In genomic region chr8:9288015-9288729, GRCm38 (mm10) we compare ENCODE assay signal across 29 mouse cellular contexts.
A peak's percentile ranks its signal among the peaks of the same experiment; 100 is the strongest.
DNase-seq lines count a peak whose midpoint lies in the region; ATAC-seq and TF ChIP-seq lines count a peak whose summit lies in the region.
"Had no signal": no experiment of that assay in that cellular context is flagged by ENCODE, and none has a peak within 500 bp of the region (broad histone marks: within the 10 kb centered on the region; RNA-seq: fewer than 3 reads in every experiment).

No protein-coding gene starts in this region.

- no peaks in the 10 kb centered on the region for H3K36me3 ChIP-seq in kidney, embryonic 14.5 days (ENCODE audit: control insufficient read depth, insufficient read depth, low read length)
- no peaks in the 10 kb centered on the region for H3K36me3 ChIP-seq in liver, embryonic 13.5 days
- H3K36me3 ChIP-seq in liver, embryonic 11.5 days (ENCODE audit: control insufficient read depth, insufficient read depth, low read length), result no peaks in the 10 kb centered on the region
- no peaks in the 10 kb centered on the region for H3K36me3 ChIP-seq in midbrain, embryonic 10.5 days
- H3K36me3 ChIP-seq in midbrain, embryonic 14.5 days (ENCODE audit: control insufficient read depth, insufficient read depth, low read length), result no peaks in the 10 kb centered on the region
- H3K36me3 ChIP-seq in stomach, postnatal 0 days (ENCODE audit: control insufficient read depth, insufficient read depth, low read length), result no peaks in the 10 kb centered on the region
- H3K36me3 ChIP-seq: embryonic facial prominence, embryonic 10.5 days; embryonic facial prominence, embryonic 15.5 days; hindbrain, embryonic 13.5 days; limb, embryonic 12.5 days; midbrain, embryonic 13.5 days; neural tube, embryonic 15.5 days had no signal

- no peak for DNase-seq in kidney, postnatal 10 days
- DNase-seq in liver, embryonic 13.5 days, result no peak
- no peak for DNase-seq in liver, embryonic 11.5 days (ENCODE audit: low spot score)
- peak; percentile 32 for DNase-seq in midbrain, embryonic 10.5 days (ENCODE audit: low spot score)
- DNase-seq in midbrain, embryonic 14.5 days, result no peak
- no peak for DNase-seq in stomach, postnatal 0 days (ENCODE audit: low spot score)
- DNase-seq in thymus, postnatal 0 days (ENCODE audit: low spot score), result no peak
- DNase-seq: adrenal gland, postnatal 10 days; cerebellum, adult 8-10 months; cerebellum, postnatal 36 days; gastrocnemius, postnatal 14 days; heart, postnatal 14 days; kidney, postnatal 14 days; right cerebral cortex, postnatal 25 days; spleen, adult 18-20 months; thymus, adult 18-20 months; thymus, postnatal 36 days had no signal

- ATAC-seq in kidney, embryonic 14.5 days (ENCODE audit: low FRiP score, low TSS enrichment), result peak; percentile 77; the same call in 1 of the 2 replicates
- peak; percentile 50; the same call in 1 of the 2 replicates for ATAC-seq in liver, embryonic 13.5 days (ENCODE audit: low read depth)
- no peak for ATAC-seq in liver, embryonic 11.5 days (replicated peaks; ENCODE audit: low FRiP score)
- ATAC-seq in midbrain, embryonic 14.5 days (ENCODE audit: low FRiP score, low TSS enrichment), result no peak
- 0 out of 2 replicates have a peak, but pooled peaks have one; percentile 45 for ATAC-seq in stomach, postnatal 0 days (ENCODE audit: low FRiP score, low TSS enrichment)
- ATAC-seq: forebrain, embryonic 14.5 days; intestine, embryonic 16.5 days; midbrain, embryonic 13.5 days; Patski had no signal

- no peak overlapping the region for H3K27ac ChIP-seq in kidney, embryonic 14.5 days (ENCODE audit: low read depth, low read length)
- H3K27ac ChIP-seq in liver, embryonic 13.5 days, result no peak overlapping the region
- no peak overlapping the region for H3K27ac ChIP-seq in liver, embryonic 11.5 days (ENCODE audit: low read depth, low read length)
- peak overlapping the region; percentile 73 for H3K27ac ChIP-seq in midbrain, embryonic 10.5 days (replicated peaks)
- H3K27ac ChIP-seq in midbrain, embryonic 14.5 days (replicated peaks; ENCODE audit: low read depth, low read length), result no peak overlapping the region
- H3K27ac ChIP-seq in stomach, postnatal 0 days (replicated peaks), result no peak overlapping the region
- H3K27ac ChIP-seq: embryonic facial prominence, embryonic 10.5 days; embryonic facial prominence, embryonic 15.5 days; hindbrain, embryonic 13.5 days; left cerebral cortex, adult 2 months; limb, embryonic 12.5 days; liver, embryonic 14.5 days; midbrain, embryonic 13.5 days; neural tube, embryonic 15.5 days had no signal

- no peak for TF ChIP-seq EP300 in stomach, postnatal 0 days (optimal IDR thresholded peaks at IDR 0.05)

- H3K4me3 ChIP-seq in kidney, embryonic 14.5 days (ENCODE audit: low read length), result no peak overlapping the region
- H3K4me3 ChIP-seq in liver, embryonic 13.5 days (replicated peaks), result no peak overlapping the region
- H3K4me3 ChIP-seq in liver, embryonic 11.5 days (ENCODE audit: low read depth, low read length), result no peak overlapping the region
- H3K4me3 ChIP-seq in midbrain, embryonic 10.5 days, result no peak overlapping the region
- H3K4me3 ChIP-seq in midbrain, embryonic 14.5 days (replicated peaks; ENCODE audit: low read depth, low read length), result no peak overlapping the region
- H3K4me3 ChIP-seq in stomach, postnatal 0 days (ENCODE audit: low read depth, low read length), result no peak overlapping the region
- H3K4me3 ChIP-seq: embryonic facial prominence, embryonic 10.5 days; embryonic facial prominence, embryonic 15.5 days; hindbrain, embryonic 13.5 days; left cerebral cortex, adult 2 months; limb, embryonic 12.5 days; midbrain, embryonic 13.5 days; neural tube, embryonic 15.5 days had no signal

- H3K9me3 ChIP-seq in kidney, embryonic 14.5 days (ENCODE audit: control insufficient read depth, low read length), result no peaks in the 10 kb centered on the region
- no peaks in the 10 kb centered on the region for H3K9me3 ChIP-seq in liver, embryonic 13.5 days (replicated peaks)
- no peaks in the 10 kb centered on the region for H3K9me3 ChIP-seq in liver, embryonic 11.5 days (ENCODE audit: control insufficient read depth, low read length)
- H3K9me3 ChIP-seq in midbrain, embryonic 10.5 days (replicated peaks), result no peaks in the 10 kb centered on the region
- H3K9me3 ChIP-seq in midbrain, embryonic 14.5 days (ENCODE audit: control insufficient read depth, low read length), result no peaks in the 10 kb centered on the region
- H3K9me3 ChIP-seq in stomach, postnatal 0 days (ENCODE audit: control insufficient read depth, low read length), result no peaks in the 10 kb centered on the region
- H3K9me3 ChIP-seq: embryonic facial prominence, embryonic 10.5 days; embryonic facial prominence, embryonic 15.5 days; hindbrain, embryonic 13.5 days; limb, embryonic 12.5 days; midbrain, embryonic 13.5 days; neural tube, embryonic 15.5 days had no signal

- no peak for TF ChIP-seq CTCF in stomach, postnatal 0 days (IDR thresholded peaks at IDR 0.05; ENCODE audit: low read depth)

- H3K4me2 ChIP-seq in kidney, embryonic 14.5 days (replicated peaks; ENCODE audit: low read depth, low read length), result no peak overlapping the region
- H3K4me2 ChIP-seq in liver, embryonic 13.5 days, result no peak overlapping the region
- no peak overlapping the region for H3K4me2 ChIP-seq in liver, embryonic 11.5 days
- no peak overlapping the region for H3K4me2 ChIP-seq in midbrain, embryonic 14.5 days (ENCODE audit: low read length)
- H3K4me2 ChIP-seq in stomach, postnatal 0 days (replicated peaks; ENCODE audit: low read depth), result no peak overlapping the region
- H3K4me2 ChIP-seq: embryonic facial prominence, embryonic 15.5 days; hindbrain, embryonic 13.5 days; limb, embryonic 12.5 days; midbrain, embryonic 13.5 days; neural tube, embryonic 15.5 days had no signal

- no peaks in the 10 kb centered on the region for H3K27me3 ChIP-seq in kidney, embryonic 14.5 days (ENCODE audit: control insufficient read depth, insufficient read depth, low read length)
- no peaks in the 10 kb centered on the region for H3K27me3 ChIP-seq in liver, embryonic 13.5 days
- no peaks in the 10 kb centered on the region for H3K27me3 ChIP-seq in liver, embryonic 11.5 days (replicated peaks; ENCODE audit: control insufficient read depth, insufficient read depth, low read length)
- H3K27me3 ChIP-seq in midbrain, embryonic 10.5 days (ENCODE audit: low read depth, poor library complexity, severe bottlenecking), result no peaks in the 10 kb centered on the region
- no peaks in the 10 kb centered on the region for H3K27me3 ChIP-seq in midbrain, embryonic 14.5 days (ENCODE audit: control insufficient read depth, insufficient read depth, low read length)
- no peaks in the 10 kb centered on the region for H3K27me3 ChIP-seq in stomach, postnatal 0 days (ENCODE audit: control insufficient read depth, insufficient read depth, low read length)
- H3K27me3 ChIP-seq: embryonic facial prominence, embryonic 15.5 days; hindbrain, embryonic 13.5 days; limb, embryonic 12.5 days; midbrain, embryonic 13.5 days; neural tube, embryonic 15.5 days had no signal

- peaks cover 8% of the 10 kb centered on the region for H3K4me1 ChIP-seq in kidney, embryonic 14.5 days (ENCODE audit: control insufficient read depth, insufficient read depth, low read length)
- no peaks in the 10 kb centered on the region for H3K4me1 ChIP-seq in liver, embryonic 13.5 days (replicated peaks)
- H3K4me1 ChIP-seq in liver, embryonic 11.5 days (replicated peaks; ENCODE audit: control insufficient read depth, insufficient read depth, low read length), result no peaks in the 10 kb centered on the region
- H3K4me1 ChIP-seq in midbrain, embryonic 10.5 days, result peaks cover 20% of the 10 kb centered on the region
- no peaks in the 10 kb centered on the region for H3K4me1 ChIP-seq in midbrain, embryonic 14.5 days (ENCODE audit: control insufficient read depth, insufficient read depth, low read length)
- no peaks in the 10 kb centered on the region for H3K4me1 ChIP-seq in stomach, postnatal 0 days (replicated peaks; ENCODE audit: control insufficient read depth, insufficient read depth)
- H3K4me1 ChIP-seq: embryonic facial prominence, embryonic 15.5 days; limb, embryonic 12.5 days; neural tube, embryonic 15.5 days had no signal

- WGBS in kidney, embryonic 14.5 days, result 15% methylated on average over 8 of the region's 8 CpGs
- 42% methylated on average over 8 of the region's 8 CpGs for WGBS in liver, embryonic 13.5 days (ENCODE audit: insufficient replicate concordance)
- 55% methylated on average over 8 of the region's 8 CpGs for WGBS in liver, embryonic 11.5 days
- 19% methylated on average over 8 of the region's 8 CpGs for WGBS in midbrain, embryonic 10.5 days
- 16% methylated on average over 8 of the region's 8 CpGs for WGBS in midbrain, embryonic 14.5 days
- WGBS in stomach, postnatal 0 days, result 22% methylated on average over 8 of the region's 8 CpGs

- no peak overlapping the region for H3K9ac ChIP-seq in kidney, embryonic 14.5 days (ENCODE audit: low read depth, low read length)
- no peak overlapping the region for H3K9ac ChIP-seq in liver, embryonic 13.5 days
- no peak overlapping the region for H3K9ac ChIP-seq in liver, embryonic 11.5 days (ENCODE audit: low read depth, low read length)
- no peak overlapping the region for H3K9ac ChIP-seq in midbrain, embryonic 14.5 days (replicated peaks; ENCODE audit: low read length)
- no peak overlapping the region for H3K9ac ChIP-seq in stomach, postnatal 0 days (ENCODE audit: low read length)
- H3K9ac ChIP-seq: embryonic facial prominence, embryonic 15.5 days; hindbrain, embryonic 13.5 days; limb, embryonic 12.5 days; liver, embryonic 14.5 days; midbrain, embryonic 13.5 days; neural tube, embryonic 15.5 days had no signal

Comparison
In these comparisons a context has a peak if more than half of its experiments do, and no peak if none do; other contexts are left out.
1. ATAC-seq: peak in kidney, embryonic 14.5 days (single experiment), liver, embryonic 13.5 days (single experiment) and stomach, postnatal 0 days (single experiment); none in liver, embryonic 11.5 days (single experiment) and midbrain, embryonic 14.5 days (single experiment).